Mouse (Mus musculus) kidney, adult 2 months (tissue): Measurements from ENCODE around the gene Ank. TPM values are rescaled to one million over a fixed set of nuclear protein-coding genes. Genes with fewer than 3 reads are reported as not detected.

Experiments
- DNase-seq: peaks from one replicate; pipeline ENCODE4 v3.0.0; 2021
- H3K27ac ChIP-seq: fragments of 200-500 bp; 2 replicates; pipeline ENCODE4 v1.5.1; 2012; ENCODE audit warnings: low read depth, low read length, control low read depth, inconsistent platforms; ENCODE audit not compliant: insufficient read depth
- H3K27me3 ChIP-seq: fragments of 200-500 bp; replicated peaks from 2 replicates; pipeline ENCODE4 v1.6.1; 2012; ENCODE audit warnings: mild to moderate bottlenecking, moderate library complexity, low read length, inconsistent platforms; ENCODE audit not compliant: control insufficient read depth, insufficient read depth
- H3K36me3 ChIP-seq: fragments of 200-500 bp; 2 replicates; pipeline ENCODE4 v1.6.1; 2012; ENCODE audit warnings: mild to moderate bottlenecking, moderate library complexity, low read length, inconsistent platforms; ENCODE audit not compliant: control insufficient read depth, insufficient read depth
- H3K4me1 ChIP-seq: fragments of 200-500 bp; 2 replicates; pipeline ENCODE4 v1.6.1; 2011; ENCODE audit warnings: low read length; ENCODE audit not compliant: control insufficient read depth, insufficient read depth
- H3K4me3 ChIP-seq: fragments of 200-500 bp; 2 replicates; pipeline ENCODE4 v1.5.1; 2011; ENCODE audit warnings: mild to moderate bottlenecking, low read depth, low read length, control low read depth; ENCODE audit not compliant: insufficient read depth
- CTCF ChIP-seq: fragments of 200-500 bp; conservative IDR thresholded peaks from 2 replicates; pipeline ENCODE4 v1.5.1; 2011; ENCODE audit warnings: low read depth, mild to moderate bottlenecking, control low read depth, low read length, moderate library complexity, mixed read lengths; ENCODE audit not compliant: insufficient read depth, insufficient read length
- POLR2A ChIP-seq: fragments of 200-500 bp; IDR thresholded peaks from one replicate; pipeline ENCODE4 v1.6.1; 2011; ENCODE audit warnings: low read depth, low read length, control low read depth
- WGBS: fragments of 180-500 bp; shearing (Covaris S2); methylation state at CpG from one replicate; pipeline ENCODE4 v1.1.7; 2018; 5-methylcytosine and 5-hydroxymethylcytosine counted together
- polyA plus RNA-seq: library from polyadenylated mRNA; depleted of rRNA; stranded (reverse); fragments of >200 nt; gene quantifications from 2 replicates; pipeline ENCODE4 v1.2.3, GENCODE M21; 2012

Ank gene
- polyA plus RNA-seq, 1 experiment: 18.6 TPM

DNA sequence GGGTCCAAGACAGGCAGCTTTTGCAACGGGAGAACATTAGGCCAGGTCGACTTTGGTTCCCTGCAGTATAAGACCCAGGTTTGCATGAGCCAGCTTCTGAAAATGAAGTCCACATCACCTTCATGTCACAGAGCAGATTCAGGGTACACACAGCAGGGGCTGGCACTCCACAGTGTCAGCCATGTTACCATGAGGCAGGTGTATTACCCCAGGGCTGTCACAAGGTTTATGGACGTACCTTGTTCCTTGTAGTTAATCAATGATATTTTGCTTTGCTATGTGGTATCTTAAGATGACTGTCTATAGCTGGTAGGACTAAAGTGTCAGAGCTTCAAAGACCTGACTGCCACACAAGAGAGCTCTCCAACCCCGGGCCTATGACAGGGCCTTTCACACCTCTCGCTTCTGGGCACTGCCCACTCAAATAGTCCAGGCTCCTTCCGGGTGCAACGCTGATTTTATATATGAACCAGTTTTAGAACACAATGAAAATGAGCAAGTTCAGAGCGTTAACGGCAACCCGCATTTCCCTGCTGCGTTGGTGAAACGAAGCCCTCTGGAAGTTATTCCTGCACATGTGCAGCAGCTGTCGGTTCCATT is 132.4 kb downstream of the Ank start:
- Histone ChIP-seq H3K27me3 (no peaks in the 10 kb centered on the region), H3K36me3 (no peaks in the 10 kb centered on the region), H3K4me1 (no peaks in the 10 kb centered on the region; the same call in 1 of the 2 replicates), H3K4me3 (no peak overlapping the region), H3K27ac (no peak overlapping the region)
- 84% methylated on average over 13 of the region's 13 CpGs for WGBS
- TF ChIP-seq POLR2A (no peak), CTCF (no peak)
- no peak for DNase-seq

GRCm38 (mm10) chr15:27600524-27600923 is 134.0 kb downstream of the Ank start:
- no peaks in the 10 kb centered on the region for H3K36me3 ChIP-seq
- DNase-seq: no peak
- no peaks in the 10 kb centered on the region for H3K27me3 ChIP-seq
- no peak overlapping the region for H3K27ac ChIP-seq
- no peaks in the 10 kb centered on the region; the same call in 1 of the 2 replicates for H3K4me1 ChIP-seq
- TF ChIP-seq CTCF: no peak
- no peak for TF ChIP-seq POLR2A
- H3K4me3 ChIP-seq: no peak overlapping the region
- 86% methylated on average over 5 of the region's 5 CpGs for WGBS

DNA sequence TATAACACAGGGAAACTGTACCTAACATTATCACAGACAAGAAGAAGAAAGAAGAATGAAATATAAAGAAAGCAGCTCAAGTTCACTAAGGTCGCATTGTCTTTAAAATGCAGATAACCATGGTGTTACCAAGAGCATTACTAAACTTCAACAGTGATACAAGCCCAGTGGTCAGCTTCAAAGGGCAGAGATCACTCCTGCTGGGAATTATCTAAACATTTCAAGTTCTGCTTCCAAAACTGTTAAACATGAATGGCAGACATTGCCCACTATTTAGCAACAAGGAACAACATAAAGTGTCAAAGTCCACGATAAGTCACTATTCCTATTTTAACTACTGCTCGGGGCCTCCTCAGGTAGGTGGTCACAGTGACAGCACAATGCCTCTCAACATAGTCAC is 138.1 kb downstream of the Ank start:
- no peaks in the 10 kb centered on the region for H3K4me1 ChIP-seq
- no peaks in the 10 kb centered on the region for H3K27me3 ChIP-seq
- H3K27ac ChIP-seq: no peak overlapping the region
- TF ChIP-seq POLR2A (no peak), CTCF (no peak)
- H3K36me3 ChIP-seq: no peaks in the 10 kb centered on the region; the same call in 1 of the 2 replicates
- WGBS: 81% methylated on average over 3 of the region's 3 CpGs
- no peak for DNase-seq
- H3K4me3 ChIP-seq: no peak overlapping the region

GRCm38 (mm10) chr15:27605252-27605651 is 138.8 kb downstream of the Ank start:
- 63% methylated on average over 3 of the region's 3 CpGs for WGBS
- Histone ChIP-seq H3K4me1 (no peaks in the 10 kb centered on the region), H3K4me3 (no peak overlapping the region), H3K27ac (no peak overlapping the region), H3K36me3 (no peaks in the 10 kb centered on the region; the same call in 1 of the 2 replicates), H3K27me3 (no peaks in the 10 kb centered on the region)
- DNase-seq: no peak
- no peak; the same call in 1 of the 2 replicates for TF ChIP-seq CTCF
- no peak for TF ChIP-seq POLR2A

GRCm38 (mm10) chr15:27609554-27609953 is 143.1 kb downstream of the Ank start:
- 64% methylated on average over 4 of the region's 4 CpGs for WGBS
- H3K4me3 ChIP-seq: no peak overlapping the region
- TF ChIP-seq POLR2A (no peak), CTCF (no peak)

GRCm38 (mm10) chr15:27612533-27613221 is 146.2 kb downstream of the Ank start:
- no peaks in the 10 kb centered on the region for H3K27me3 ChIP-seq
- DNase-seq: peak; percentile 72
- H3K4me3 ChIP-seq: no peak overlapping the region
- H3K36me3 ChIP-seq: peaks cover 3% of the 10 kb centered on the region; the same call in 1 of the 2 replicates
- 27% methylated on average over 6 of the region's 6 CpGs for WGBS
- H3K27ac ChIP-seq: no peak overlapping the region
- TF ChIP-seq CTCF: peak; percentile 64
- TF ChIP-seq POLR2A: no peak
- H3K4me1 ChIP-seq: peaks cover 9% of the 10 kb centered on the region; the same call in 1 of the 2 replicates

More at GRCm38 (mm10) chr15:27609554-27609953, 143.1 kb downstream of the Ank start:
- Histone ChIP-seq H3K36me3 (no peaks in the 10 kb centered on the region; the same call in 1 of the 2 replicates), H3K4me1 (peaks cover 9% of the 10 kb centered on the region; the same call in 1 of the 2 replicates), H3K27ac (no peak overlapping the region), H3K27me3 (no peaks in the 10 kb centered on the region)
- no peak for DNase-seq

GRCm38 (mm10) chr15:27613255-27613654 is 146.8 kb downstream of the Ank start:
- 78% methylated on average over 4 of the region's 4 CpGs for WGBS
- Histone ChIP-seq H3K4me3 (no peak overlapping the region), H3K27ac (no peak overlapping the region), H3K36me3 (peaks cover 3% of the 10 kb centered on the region; the same call in 1 of the 2 replicates), H3K4me1 (peaks cover 9% of the 10 kb centered on the region; the same call in 1 of the 2 replicates), H3K27me3 (no peaks in the 10 kb centered on the region)
- no peak for DNase-seq
- no peak for TF ChIP-seq POLR2A
- TF ChIP-seq CTCF: no peak
